Comparison of ENCODE assay signal across 13 mouse cellular contexts in genomic region chr1:19056300-19056699, GRCm38 (mm10). TPM values are rescaled to one million over a fixed set of nuclear protein-coding genes. Genes with fewer than 3 reads are reported as not detected.
DNase-seq lines count a peak whose midpoint lies in the region; ATAC-seq and TF ChIP-seq lines count a peak whose summit lies in the region.
"Had no signal": no experiment of that assay in that cellular context is flagged by ENCODE, and none has a peak within 500 bp of the region (broad histone marks: within the 10 kb centered on the region; RNA-seq: fewer than 3 reads in every experiment).

No protein-coding gene starts in this region.

- TF ChIP-seq CTCF in hindbrain, postnatal 0 days (IDR thresholded peaks at IDR 0.05; ENCODE audit: low read depth): peak; percentile 58

- H3K27ac ChIP-seq in hindbrain, postnatal 0 days: no peak overlapping the region
- H3K27ac ChIP-seq in hindbrain, embryonic 12.5 days: no peak overlapping the region
- no peak overlapping the region for H3K27ac ChIP-seq in kidney, embryonic 16.5 days (ENCODE audit: low read length)
- H3K27ac ChIP-seq: kidney, embryonic 15.5 days had no signal

- ATAC-seq in hindbrain, postnatal 0 days: no peak
- no peak for ATAC-seq in hindbrain, embryonic 12.5 days (ENCODE audit: low FRiP score)
- no peak for ATAC-seq in kidney, embryonic 16.5 days (ENCODE audit: low FRiP score, low TSS enrichment)

- H3K4me1 ChIP-seq in hindbrain, postnatal 0 days (ENCODE audit: insufficient read depth, low read length): no peaks in the 10 kb centered on the region
- no peaks in the 10 kb centered on the region for H3K4me1 ChIP-seq in hindbrain, embryonic 12.5 days
- no peaks in the 10 kb centered on the region for H3K4me1 ChIP-seq in kidney, embryonic 16.5 days (ENCODE audit: insufficient read depth, low read length)
- H3K4me1 ChIP-seq: kidney, embryonic 15.5 days had no signal

- H3K9me3 ChIP-seq in hindbrain, postnatal 0 days (ENCODE audit: low read length): no peaks in the 10 kb centered on the region
- no peaks in the 10 kb centered on the region for H3K9me3 ChIP-seq in hindbrain, embryonic 12.5 days (replicated peaks)
- no peaks in the 10 kb centered on the region for H3K9me3 ChIP-seq in kidney, embryonic 16.5 days (ENCODE audit: low read length)
- H3K9me3 ChIP-seq: kidney, embryonic 15.5 days had no signal

- no peak overlapping the region for H3K4me3 ChIP-seq in hindbrain, postnatal 0 days (ENCODE audit: low read length)
- no peak overlapping the region for H3K4me3 ChIP-seq in hindbrain, embryonic 12.5 days
- no peak overlapping the region for H3K4me3 ChIP-seq in kidney, embryonic 16.5 days (ENCODE audit: low read length)
- H3K4me3 ChIP-seq: kidney, embryonic 15.5 days had no signal

- WGBS in hindbrain, postnatal 0 days: 12% methylated on average over 3 of the region's 3 CpGs
- WGBS in hindbrain, embryonic 12.5 days: 15% methylated on average over 3 of the region's 3 CpGs
- 17% methylated on average over 3 of the region's 3 CpGs for WGBS in kidney, embryonic 16.5 days

- peak; percentile 48 for DNase-seq in hindbrain, postnatal 0 days (ENCODE audit: low spot score)
- DNase-seq in 416B (ENCODE audit: low read depth): peak; percentile 8
- DNase-seq in ES-CJ7 (ENCODE audit: low read depth, low spot score): peak; percentile 42
- peak; percentile 13 for DNase-seq in embryo, embryonic 11.5 days (ENCODE audit: low read depth, low spot score)
- DNase-seq in urinary bladder, postnatal 4 days (ENCODE audit: low spot score in 2 of 2): no peak
- DNase-seq: heart, postnatal 4 days; thymus, adult 2 months had no signal

- no peak overlapping the region for H3K9ac ChIP-seq in hindbrain, postnatal 0 days (replicated peaks; ENCODE audit: low read length)
- no peak overlapping the region for H3K9ac ChIP-seq in hindbrain, embryonic 12.5 days
- no peak overlapping the region for H3K9ac ChIP-seq in kidney, embryonic 16.5 days (replicated peaks; ENCODE audit: low read length)
- H3K9ac ChIP-seq: kidney, embryonic 15.5 days had no signal

- no peaks in the 10 kb centered on the region for H3K36me3 ChIP-seq in hindbrain, postnatal 0 days (ENCODE audit: insufficient read depth, low read length)
- no peaks in the 10 kb centered on the region for H3K36me3 ChIP-seq in hindbrain, embryonic 12.5 days
- no peaks in the 10 kb centered on the region for H3K36me3 ChIP-seq in kidney, embryonic 16.5 days (ENCODE audit: insufficient read depth, low read length)
- H3K36me3 ChIP-seq: kidney, embryonic 15.5 days had no signal

- H3K27me3 ChIP-seq in hindbrain, postnatal 0 days (ENCODE audit: insufficient read depth, low read length): no peaks in the 10 kb centered on the region
- H3K27me3 ChIP-seq in hindbrain, embryonic 12.5 days: no peaks in the 10 kb centered on the region
- no peaks in the 10 kb centered on the region for H3K27me3 ChIP-seq in kidney, embryonic 16.5 days (ENCODE audit: insufficient read depth, low read length)
- H3K27me3 ChIP-seq: kidney, embryonic 15.5 days had no signal

- no peak overlapping the region for H3K4me2 ChIP-seq in hindbrain, postnatal 0 days (ENCODE audit: low read depth, low read length)
- H3K4me2 ChIP-seq in hindbrain, embryonic 12.5 days (replicated peaks): no peak overlapping the region
- no peak overlapping the region for H3K4me2 ChIP-seq in kidney, embryonic 16.5 days (replicated peaks; ENCODE audit: low read depth, low read length)
- H3K4me2 ChIP-seq: kidney, embryonic 15.5 days had no signal

RNA-seq across cellular contexts. Expression of gene Tfap2d, which starts 46.5 kb away (rescaled TPM):
- 1.0 and 2.4 TPM in 2 replicates for total RNA-seq in hindbrain, postnatal 0 days (2014; rRNA removed)
- 0.52 and 7.1 TPM in 2 replicates for polyA plus RNA-seq in hindbrain, postnatal 0 days (2015; fragmentation: Nextera tagmentation; extraction: Ambion mirVana)
- polyA plus RNA-seq in hindbrain, embryonic 12.5 days (2016; fragmentation: Nextera tagmentation; extraction: Ambion mirVana): 0.43 and 1.3 TPM in 2 replicates
- polyA plus RNA-seq in kidney, embryonic 16.5 days (2015; fragmentation: Nextera tagmentation; extraction: Ambion mirVana): not detected in 2 replicates
- total RNA-seq: heart, postnatal 4 days had no signal
- polyA plus RNA-seq: gonadal fat pad, adult 2 months; kidney, embryonic 15.5 days; liver, embryonic 16.5 days; small intestine, adult 2 months; thymus, adult 2 months had no signal

Comparison
In these comparisons a context has a peak if more than half of its experiments do, and no peak if none do; other contexts are left out.
1. DNase-seq: peak in hindbrain, postnatal 0 days (single experiment), 416B (single experiment), ES-CJ7 (single experiment) and embryo, embryonic 11.5 days (single experiment); none in urinary bladder, postnatal 4 days (0 of 2).